Mouse (Mus musculus) gastrocnemius, adult 18-20 months (tissue): ENCODE measurements around the gene Dicer1. TPM values are rescaled to one million over a fixed set of nuclear protein-coding genes. Genes with fewer than 3 reads are reported as not detected.
"Not testable (repeated sequence)": the region's sequence is repeated elsewhere in the genome, so short reads cannot be mapped to it uniquely, and the experiment has no call there.

ENCODE experiments used
- DNase-seq: peaks from one replicate; pipeline ENCODE4 v3.0.0; 2021; ENCODE audit warnings: low spot score
- total RNA-seq, 2 experiments: library from RNA; stranded (reverse); gene quantifications; 2 replicates each; pipeline ENCODE4 v1.2.3; 2021

Dicer1 gene
- total RNA-seq, 2 experiments from 2014 or later: 34.0 to 37.7 TPM

DNA sequence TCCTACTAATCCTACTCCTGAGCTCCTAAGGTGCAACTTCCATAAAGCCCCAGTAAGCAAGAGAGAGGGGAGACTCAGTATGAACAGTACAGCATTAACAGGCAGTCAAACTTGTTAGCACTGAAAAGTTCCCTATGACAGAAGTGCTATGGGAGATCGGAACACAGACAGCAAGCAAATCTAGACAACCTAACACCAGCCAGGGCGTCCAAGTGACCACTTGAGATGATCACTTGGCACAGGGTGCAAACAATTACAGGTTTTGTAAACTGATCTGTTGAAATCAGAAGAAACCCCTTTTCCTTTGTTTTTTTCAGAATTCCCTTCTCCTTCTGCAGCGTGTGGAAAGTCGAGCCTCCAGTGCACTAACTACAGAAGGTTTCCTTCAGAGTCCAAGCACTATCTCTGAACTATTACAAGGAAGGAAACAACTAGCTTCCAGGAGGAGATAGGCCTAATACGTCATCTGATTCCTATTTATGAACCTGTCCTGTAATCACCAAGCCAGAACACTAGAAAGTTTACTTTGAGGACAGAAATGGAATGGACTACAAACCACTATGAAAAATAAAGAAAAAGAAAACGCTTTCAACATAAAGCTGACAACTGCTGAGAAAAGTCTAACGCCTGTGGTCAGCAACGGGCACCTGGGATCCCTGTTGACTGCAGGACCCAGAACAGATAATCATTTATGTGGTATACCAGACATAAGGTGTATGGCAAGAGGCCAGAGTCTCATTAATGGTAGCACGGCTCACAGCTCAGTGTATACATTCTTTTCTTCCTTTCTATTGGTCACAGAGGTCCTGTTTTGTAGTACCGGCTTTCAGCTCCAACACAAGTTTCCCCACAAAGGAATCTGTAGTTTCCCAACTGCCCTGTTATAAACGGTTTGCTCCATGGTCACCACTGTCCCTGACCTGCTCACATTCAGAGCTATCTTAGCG, 10.6 kb downstream of the Dicer1 start:
- no peak for DNase-seq

GRCm38 (mm10) chr12:104738931-104739330, 12.8 kb downstream of the Dicer1 start:
- DNase-seq: no peak

DNA sequence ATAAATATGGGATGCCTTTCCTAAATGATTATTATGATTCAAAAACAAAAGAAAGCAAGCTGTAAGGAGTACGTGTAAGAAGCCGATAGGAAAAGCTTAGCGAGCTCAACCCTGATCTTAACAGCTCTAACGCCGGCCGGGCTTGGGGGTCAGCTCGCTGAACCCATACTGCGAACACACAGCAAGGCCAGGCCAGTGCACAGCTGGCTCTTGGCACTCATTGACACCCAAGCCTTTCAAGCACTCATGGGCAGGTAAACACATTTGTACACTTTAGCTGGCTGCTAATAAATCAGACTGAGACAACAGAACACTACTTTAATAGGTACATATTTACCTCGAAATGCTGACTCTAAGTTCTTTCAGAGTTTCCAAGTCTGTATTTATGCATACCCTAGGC, 13.3 kb downstream of the Dicer1 start:
- DNase-seq: no peak

DNA sequence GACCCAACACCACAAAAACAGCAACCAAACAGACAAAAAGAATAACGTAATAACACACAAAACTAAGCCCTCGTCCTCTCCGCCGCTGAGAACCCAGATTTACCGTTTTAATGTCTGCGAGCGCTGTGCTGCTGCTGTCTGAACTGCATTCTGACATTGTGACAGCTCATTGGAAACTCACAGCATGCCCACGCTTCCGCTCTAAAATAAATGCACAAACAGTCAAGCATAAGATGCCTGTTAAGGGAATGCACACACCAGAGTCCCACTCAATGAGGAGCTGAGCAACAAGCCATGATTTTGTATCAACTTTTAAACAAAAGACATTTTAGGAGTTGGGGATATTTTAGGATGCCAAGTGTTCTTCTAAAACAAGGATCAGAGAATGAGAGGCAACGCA, 14.1 kb downstream of the Dicer1 start:
- DNase-seq: no peak

DNA sequence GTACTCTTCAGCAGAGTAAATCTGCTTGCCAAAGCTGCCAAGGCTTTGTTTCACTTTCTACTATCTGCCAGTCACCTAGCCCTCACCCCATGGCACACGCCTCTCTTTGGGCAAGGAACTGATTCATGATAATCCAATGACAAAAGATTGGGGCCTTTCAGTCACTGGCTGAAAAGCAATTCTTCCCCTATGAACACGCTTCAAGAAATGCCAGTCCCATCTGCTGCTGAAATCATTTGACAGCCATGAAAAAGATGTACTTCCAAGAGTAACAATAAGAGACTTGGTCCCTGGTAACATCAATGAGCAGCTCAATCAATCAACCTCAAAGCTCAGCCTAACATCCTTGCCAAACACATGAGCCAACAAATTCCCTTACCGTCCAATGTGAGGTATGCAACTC, 15.8 kb downstream of the Dicer1 start:
- DNase-seq: no peak

GRCm38 (mm10) chr12:104733165-104733564, 18.6 kb downstream of the Dicer1 start:
- no peak for DNase-seq

GRCm38 (mm10) chr12:104731782-104732181, 20.0 kb downstream of the Dicer1 start:
- no peak for DNase-seq

DNA sequence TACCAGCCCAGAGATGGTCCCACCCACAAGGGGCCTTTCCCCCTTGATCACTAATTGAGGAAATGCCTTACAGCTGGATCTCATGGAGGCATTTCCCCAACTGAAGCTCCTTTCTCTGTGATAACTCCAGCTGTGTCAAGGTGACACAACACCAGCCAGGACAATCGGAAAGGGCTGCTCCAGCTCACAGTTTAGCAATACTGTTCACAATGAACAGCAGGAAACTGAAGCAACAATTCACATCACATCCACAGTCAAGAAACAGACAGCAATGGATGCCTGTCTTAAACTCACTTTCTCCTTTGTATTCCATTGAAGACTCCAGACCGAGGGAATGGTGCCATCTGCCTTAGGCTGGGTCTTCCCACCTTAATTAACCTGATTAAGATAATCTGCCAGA, 25.3 kb downstream of the Dicer1 start:
- DNase-seq: not testable (repeated sequence)

- no peak for DNase-seq
Observed at GRCm38 (mm10) chr12:104722056-104722455, 29.7 kb downstream of the Dicer1 start.

GRCm38 (mm10) chr12:104721011-104721410, 30.7 kb downstream of the Dicer1 start:
- DNase-seq: no peak

- no peak for DNase-seq
Observed at GRCm38 (mm10) chr12:104718956-104719355, 32.8 kb downstream of the Dicer1 start.

DNA sequence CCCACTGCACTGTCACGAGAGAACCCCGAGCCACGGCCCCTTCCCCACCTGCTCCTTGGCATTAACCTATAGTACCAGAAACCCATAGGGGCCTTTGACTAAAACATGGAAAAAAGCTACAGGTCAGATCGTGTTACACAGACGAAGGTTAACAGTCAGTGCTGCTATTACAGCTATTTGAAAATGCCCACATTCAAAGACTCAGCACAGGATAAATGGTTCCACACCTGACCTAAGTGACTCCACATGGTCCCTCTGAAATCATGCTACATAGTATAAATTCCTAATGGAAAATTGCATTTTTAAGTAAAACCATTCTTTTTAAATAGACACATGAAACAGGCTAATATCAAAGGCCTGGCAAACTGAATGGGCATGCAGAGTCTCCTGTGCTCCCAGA, 35.3 kb downstream of the Dicer1 start:
- no peak for DNase-seq

DNA sequence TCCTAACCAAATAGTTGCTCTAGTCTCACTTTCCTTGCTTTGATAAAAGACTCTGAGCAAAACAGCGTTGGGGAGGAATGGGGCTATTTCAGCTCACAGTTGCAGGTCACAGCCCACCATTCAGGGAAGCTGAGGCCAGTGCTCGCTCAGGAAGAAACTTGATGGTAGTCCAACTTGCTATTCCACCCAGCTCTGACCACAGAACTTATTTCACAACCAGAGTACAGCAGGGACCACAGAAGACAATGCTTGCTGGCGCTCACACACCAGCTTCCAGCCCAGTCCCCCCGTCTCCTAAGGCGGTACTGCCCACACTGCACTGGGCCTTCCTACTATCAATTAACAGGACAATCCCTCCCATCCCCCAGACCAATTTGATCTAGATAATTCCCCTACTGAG, 36.3 kb downstream of the Dicer1 start:
- no peak for DNase-seq

- peak; percentile 55 for DNase-seq
Observed at GRCm38 (mm10) chr12:104700266-104700665, 51.5 kb downstream of the Dicer1 start.

DNA sequence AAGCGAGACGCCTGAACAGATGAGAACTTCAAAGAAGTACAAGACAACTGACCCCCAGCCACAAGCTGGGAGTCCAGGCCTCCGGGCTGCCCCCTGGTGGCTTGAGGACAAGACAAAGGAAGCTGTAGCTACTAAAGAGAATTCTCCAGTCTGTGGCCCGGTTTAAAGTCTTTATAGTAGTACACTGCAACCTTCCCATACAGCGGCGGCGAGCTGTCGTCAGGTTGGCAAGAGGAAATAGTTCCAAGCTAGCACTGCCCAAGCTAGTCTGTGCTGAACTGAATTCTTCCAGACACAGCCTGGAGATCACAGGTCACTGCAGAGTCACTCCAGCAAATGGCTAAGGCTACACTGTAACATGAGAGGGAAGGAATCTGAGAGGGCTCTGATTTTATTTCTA, 52.0 kb downstream of the Dicer1 start:
- DNase-seq: peak; percentile 73

DNA sequence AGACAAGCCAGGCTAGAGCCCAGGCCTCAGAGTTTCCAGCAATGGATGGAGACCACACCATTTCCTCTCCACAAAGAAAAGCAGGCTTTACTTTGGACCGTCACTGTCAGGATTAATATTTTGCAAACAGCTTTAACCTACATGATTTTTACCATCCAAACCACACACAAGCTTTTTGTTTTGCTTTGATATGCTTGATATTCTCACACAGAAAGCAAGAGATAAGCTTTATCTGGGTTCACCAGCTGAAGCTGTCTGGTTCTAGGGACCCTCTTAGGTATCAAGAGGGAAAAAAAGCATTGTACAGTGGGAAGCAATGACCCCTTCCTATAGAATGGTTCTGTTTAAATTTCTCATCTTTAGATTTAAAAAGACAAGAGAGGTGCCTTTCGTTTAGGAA, 56.2 kb downstream of the Dicer1 start:
- no peak for DNase-seq

DNA sequence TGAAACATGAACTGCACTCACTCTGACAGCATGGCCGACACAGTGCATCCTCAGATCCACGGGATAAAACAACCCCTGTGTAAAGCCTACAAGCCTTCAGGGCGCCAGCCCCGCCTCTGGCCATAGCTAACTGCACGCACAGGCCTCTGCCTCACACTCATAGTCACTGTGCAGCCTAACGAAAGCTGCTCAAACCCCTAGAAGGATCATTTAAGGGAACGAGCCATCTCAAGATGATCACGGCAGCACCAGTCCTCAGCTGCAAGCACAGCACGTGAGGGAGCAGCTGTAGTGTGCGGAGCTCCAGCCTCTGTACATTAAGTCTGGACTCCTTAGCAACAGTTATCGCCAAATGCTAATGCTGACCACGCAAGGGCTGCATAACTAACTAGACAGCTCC, 58.9 kb downstream of the Dicer1 start:
- DNase-seq: no peak

DNA sequence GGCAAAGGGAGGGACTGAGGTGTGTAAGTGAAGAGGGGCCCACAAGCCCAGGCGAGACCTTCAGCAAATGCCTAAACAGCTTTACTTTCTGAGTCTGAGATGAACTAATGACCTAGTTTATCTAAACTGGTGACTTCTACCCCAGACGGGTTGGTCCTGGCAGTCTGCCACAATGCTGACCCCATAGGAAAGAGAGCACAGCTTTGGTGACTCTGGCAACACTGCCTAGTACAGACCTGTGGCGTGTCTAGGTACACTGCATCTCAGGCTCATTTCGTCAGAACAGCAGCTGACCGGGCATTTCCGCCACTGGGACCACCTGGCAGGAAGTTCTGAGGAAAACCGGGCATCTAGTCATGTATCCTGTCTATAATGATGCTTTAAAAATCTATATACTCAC, 61.3 kb downstream of the Dicer1 start:
- DNase-seq: no peak

- DNase-seq: no peak
Observed at GRCm38 (mm10) chr12:104688870-104689269, 62.9 kb downstream of the Dicer1 start.

DNA sequence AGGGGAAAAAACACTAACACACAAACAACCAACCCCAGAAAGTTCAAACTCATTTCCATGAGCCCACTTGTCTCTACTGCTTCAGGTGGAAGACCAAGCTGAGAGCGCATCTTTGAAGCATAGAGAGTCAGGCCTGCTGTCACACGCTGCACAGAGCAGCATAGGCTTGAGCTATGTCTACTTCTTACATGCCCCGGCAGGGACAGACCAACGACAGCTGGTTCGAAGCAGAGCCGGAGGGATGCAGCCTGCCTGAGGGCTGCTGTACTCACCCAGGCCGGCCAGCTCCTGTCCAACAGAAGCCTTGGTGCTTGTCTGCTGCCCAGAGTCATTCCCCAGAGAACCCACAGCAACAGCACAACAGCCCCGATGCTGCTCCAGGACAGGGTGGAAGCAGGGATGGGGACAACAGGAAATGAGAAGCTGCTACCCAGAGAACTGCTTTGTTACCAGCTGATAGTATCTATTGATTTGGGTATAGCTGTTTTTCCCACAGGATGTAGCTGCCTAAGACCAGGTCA, 67.3 kb downstream of the Dicer1 start:
- no peak for DNase-seq

GRCm38 (mm10) chr12:104679819-104680132, 72.0 kb downstream of the Dicer1 start:
- no peak for DNase-seq

DNA sequence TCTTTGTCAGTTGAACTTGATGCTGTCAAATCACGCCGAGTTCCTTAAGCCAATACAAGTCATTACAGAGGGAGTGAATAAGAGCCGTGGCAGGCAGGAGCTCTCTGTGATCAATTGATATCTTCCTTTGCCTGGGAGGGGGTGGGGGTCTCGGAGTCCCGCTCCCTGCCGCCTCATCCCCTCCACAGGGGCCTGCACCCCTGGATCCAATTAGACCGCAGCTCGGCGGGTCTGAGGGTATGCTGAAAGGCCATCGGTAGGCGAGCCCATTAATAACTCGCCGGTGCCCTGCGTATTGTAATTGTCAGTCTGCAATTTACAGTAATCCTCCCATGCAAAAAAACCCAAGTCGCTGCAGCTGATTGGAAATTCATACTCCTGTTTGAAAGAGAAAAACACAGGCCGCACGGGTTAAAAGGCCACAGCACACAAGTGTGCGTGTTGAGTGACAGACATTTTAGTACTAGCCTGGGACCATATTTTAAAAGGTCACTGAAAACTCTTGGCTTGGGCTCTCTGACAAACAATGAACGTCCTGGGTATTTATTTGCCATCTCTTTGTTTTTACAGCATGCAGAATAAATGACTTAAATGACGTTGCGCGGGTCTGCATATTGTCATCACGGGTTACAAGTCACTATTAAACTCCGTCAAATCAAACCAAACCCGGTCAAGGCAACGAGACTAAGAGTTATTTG, 72.5 kb downstream of the Dicer1 start:
- no peak for DNase-seq

GRCm38 (mm10) chr12:104678462-104678861, 73.3 kb downstream of the Dicer1 start:
- no peak for DNase-seq
